Mouse (Mus musculus) granulocyte monocyte progenitor cell, adult 5-6 weeks (primary cell): ENCODE results near the gene Unkl. TPM values are rescaled to one million over a fixed set of nuclear protein-coding genes. Genes with fewer than 3 reads are reported as not detected.
"Not testable (repeated sequence)": the region's sequence is repeated elsewhere in the genome, so short reads cannot be mapped to it uniquely, and the experiment has no call there.

Source experiments
- ATAC-seq: replicated peaks from 2 replicates; pipeline ENCODE4 v1.8.0; 2016; ENCODE audit warnings: mild to moderate bottlenecking, moderate TSS enrichment, inconsistent platforms; ENCODE audit not compliant: poor library complexity, severe bottlenecking
- total RNA-seq, 2 experiments: library from RNA; stranded (forward) in 1 of 2; stranded (reverse) in 1 of 2; fragments of 200-712, 200-1000 nt in 1 of 2; fragments of >200 nt in 1 of 2; fragmentation: Nextera tagmentation in 1 of 2; gene quantifications; 2 replicates each; pipeline ENCODE4 v1.2.3; 2014 to 2017

The Unkl gene
- total RNA-seq, 2 experiments from 2014 or later = 5.6 to 6.8 TPM

GRCm38 (mm10) chr17:25218967-25219366 lies 30.8 kb downstream of the Unkl start:
- ATAC-seq = no peak

- ATAC-seq = no peak
Observed at GRCm38 (mm10) chr17:25219492-25220295, 31.5 kb downstream of the Unkl start.

- no peak for ATAC-seq
Observed at GRCm38 (mm10) chr17:25220746-25221145, 32.5 kb downstream of the Unkl start.

DNA sequence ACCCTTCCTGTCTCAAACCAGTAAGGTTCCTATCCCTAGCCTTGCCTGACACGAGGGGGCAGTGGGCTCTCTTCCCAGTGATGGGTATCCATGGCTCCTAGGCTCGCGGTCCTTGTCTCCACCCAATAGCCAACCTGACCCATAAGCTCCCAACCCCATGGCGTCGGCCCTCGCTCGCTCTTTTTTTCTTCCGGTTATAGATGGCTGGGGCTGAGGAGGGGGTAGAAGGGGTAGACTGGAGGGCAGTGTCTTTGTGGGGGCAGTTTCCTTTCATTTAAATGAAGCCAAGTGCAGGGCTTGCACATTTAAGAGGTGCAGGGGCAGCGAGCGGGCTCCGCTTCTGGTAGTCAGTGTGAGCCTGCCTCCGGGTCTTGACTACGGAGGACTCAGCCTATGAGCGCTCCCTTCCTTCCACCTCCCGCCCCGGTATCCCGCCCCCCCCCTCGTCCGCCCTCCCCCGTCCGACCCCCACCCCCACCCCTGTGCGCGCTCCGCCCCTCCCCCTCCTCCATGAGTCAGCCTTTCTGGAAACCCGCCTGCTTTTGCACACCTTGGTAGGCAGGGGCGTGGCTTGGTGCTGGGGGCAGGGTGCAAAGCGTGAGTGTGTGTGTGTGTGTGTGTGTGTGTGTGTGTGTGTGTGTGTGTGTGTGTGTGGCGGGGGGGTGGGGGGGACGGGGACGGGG lies 33.8 kb downstream of the Unkl start:
- peak; percentile 31 for ATAC-seq

DNA sequence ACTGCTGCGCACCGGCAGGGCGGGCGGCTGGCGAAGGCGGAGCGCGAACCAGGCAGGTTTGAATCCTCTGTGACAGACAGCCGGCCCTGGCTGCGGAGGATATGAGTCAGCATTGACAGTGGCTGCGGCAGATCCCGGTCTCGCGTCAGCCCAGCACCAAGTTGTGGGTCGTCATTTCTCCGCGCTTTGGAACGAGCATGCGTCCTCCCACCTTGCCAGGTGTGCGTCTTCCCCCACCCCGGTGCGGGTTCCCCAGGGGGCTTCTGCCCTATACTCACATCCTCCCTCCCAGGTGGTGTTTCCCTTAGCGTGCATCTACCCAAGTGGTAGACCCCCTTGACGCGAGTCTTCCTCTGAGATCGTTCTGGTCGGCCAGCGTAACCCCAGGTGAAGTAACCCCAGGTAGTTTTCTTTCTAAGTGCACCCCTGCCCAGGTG lies 34.3 kb downstream of the Unkl start:
- peak; percentile 70 for ATAC-seq

DNA sequence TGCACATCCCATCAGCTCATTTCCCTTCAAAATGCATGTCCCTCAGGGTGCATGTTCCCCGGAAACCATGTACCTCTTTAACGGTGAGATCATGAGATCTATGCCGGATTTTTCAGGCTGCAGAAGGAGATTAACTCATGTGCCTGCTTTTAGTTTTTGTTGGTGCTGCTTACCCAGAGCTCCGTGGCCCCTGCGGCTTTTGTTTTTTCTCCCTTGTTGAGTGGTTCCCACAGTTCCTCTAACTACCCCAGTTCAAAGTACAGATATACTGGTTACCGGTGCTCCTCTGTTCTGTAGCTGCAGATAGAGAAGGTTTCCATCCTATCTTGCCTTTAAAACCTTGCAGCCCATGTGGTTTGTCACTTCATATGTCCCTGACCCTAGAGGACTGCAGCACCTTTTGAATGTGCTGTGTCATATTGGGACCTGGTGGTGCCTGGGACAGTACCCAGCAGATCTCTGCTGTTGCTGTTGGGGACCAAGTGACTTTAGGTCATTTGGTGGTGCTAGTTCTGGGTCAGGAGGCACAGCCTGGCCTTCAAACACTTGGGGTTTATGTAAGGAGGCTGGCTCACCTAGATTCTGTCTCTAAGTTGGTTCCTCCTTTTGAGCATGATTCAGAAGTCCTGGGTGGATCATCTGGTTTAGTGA lies 34.9 kb downstream of the Unkl start:
- ATAC-seq = no peak

DNA sequence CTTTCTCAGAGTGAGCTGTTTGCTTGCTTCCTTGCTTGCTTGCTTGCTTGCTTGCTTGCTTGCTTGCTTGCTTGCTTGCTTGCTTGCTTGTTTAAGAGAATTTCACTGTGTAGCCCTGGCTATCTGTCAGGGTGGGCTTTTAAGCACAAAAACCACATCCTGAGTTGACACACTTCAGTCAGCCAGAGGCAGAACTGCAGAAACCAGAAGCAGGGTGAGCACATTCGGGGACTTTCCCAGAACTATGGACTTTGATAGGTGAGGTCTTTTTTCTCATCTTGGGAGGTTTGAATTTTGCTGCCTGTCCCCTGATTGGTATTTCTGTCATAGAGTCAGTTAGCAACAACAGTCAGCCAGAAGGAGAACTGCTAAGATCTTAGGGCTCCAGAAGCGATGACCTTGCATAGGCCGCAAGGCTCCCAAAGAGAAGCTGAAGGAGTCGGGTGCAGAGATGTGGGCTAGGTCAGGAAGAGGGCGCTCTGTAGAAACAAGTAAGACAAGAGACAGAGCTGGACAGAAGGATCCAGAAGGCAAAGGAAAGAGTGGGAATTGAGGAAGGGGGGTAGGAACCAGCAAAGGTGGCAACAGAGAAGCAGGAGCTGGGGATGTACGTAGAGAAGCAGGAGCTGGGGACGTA lies 36.5 kb downstream of the Unkl start:
- ATAC-seq = peak; percentile 19; the same call in 1 of the 2 replicates

DNA sequence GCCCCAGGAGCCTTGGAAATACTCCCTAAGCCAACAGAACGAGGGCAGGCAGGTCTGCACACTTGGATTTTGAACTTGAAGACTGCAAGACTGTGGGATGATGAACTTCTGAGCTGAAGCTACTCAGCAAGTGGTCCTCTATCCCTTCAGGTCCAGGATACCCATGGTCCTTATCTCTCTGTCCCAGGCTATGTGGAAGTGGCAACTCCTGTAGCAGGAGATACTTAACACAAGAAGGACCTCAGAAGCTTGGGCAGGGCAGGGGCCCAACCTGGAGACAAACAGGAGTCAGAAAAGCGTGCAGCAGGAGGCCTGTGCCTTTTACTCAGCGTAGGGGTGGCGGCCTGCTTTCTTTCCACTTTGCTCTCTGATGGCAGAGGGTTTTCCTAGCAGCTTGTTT lies 37.5 kb downstream of the Unkl start:
- ATAC-seq = no peak

GRCm38 (mm10) chr17:25227991-25228390 lies 39.8 kb downstream of the Unkl start:
- no peak for ATAC-seq

GRCm38 (mm10) chr17:25230014-25230655 lies 41.9 kb downstream of the Unkl start:
- not testable (repeated sequence) for ATAC-seq

- ATAC-seq = no peak
Observed at GRCm38 (mm10) chr17:25230700-25231099, 42.5 kb downstream of the Unkl start.

- ATAC-seq = not testable (repeated sequence)
Observed at GRCm38 (mm10) chr17:25231621-25232020, 43.4 kb downstream of the Unkl start.

DNA sequence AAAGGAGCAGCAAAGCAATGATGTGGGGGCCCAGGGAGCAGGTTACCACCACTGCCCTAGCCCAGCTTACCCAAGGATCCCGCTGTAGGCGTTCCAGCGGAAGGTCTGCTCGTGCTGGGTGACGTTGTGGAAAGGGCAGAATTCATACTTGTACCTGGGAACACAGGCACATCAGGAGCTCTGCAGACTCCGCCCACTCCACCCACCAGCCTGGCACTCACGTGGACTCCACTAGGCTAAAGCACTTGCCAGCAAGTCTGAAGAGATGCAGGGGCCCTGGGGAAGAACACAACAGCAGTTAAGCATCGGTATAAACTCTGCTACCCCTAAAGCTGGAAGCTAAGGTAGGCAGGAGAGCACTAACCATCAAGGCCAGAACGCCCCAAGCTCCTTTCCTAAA lies 47.4 kb downstream of the Unkl start:
- no peak for ATAC-seq

GRCm38 (mm10) chr17:25239695-25240636 lies 51.8 kb downstream of the Unkl start, which contains the start of the genes Gnptg and Tsr3:
Gene Gnptg (minus strand): TSS chr17:25240124.
Gene Tsr3 (plus strand): TSS chr17:25240170.
- ATAC-seq = peak; percentile 74

GRCm38 (mm10) chr17:25243131-25243780 lies 55.1 kb downstream of the Unkl start:
- ATAC-seq = no peak

GRCm38 (mm10) chr17:25244239-25244638 lies 56.0 kb downstream of the Unkl start:
- ATAC-seq = no peak

- peak; percentile 93 for ATAC-seq
Observed at GRCm38 (mm10) chr17:25248033-25248750, 60.0 kb downstream of the Unkl start.
